Mouse (Mus musculus): Measurements from ENCODE around the gene Zcchc12.

The Zcchc12 gene

GRCm38 (mm10) chrX:36195736-36196525 lies at the start of gene Zcchc12:
Gene Zcchc12 (plus strand): TSS chrX:36195904.
- peak; percentile 54 to 57 for DNase-seq (ENCODE audit: low spot score in 2 of 2)

GRCm38 (mm10) chrX:36146746-36147145 lies 49.0 kb upstream of the Zcchc12 start:
- DNase-seq (ENCODE audit: low spot score in 2 of 2): no peak

GRCm38 (mm10) chrX:36150100-36150499 lies 45.6 kb upstream of the Zcchc12 start:
- no peak for DNase-seq (ENCODE audit: low spot score in 2 of 2)

- DNase-seq (ENCODE audit: low spot score in 2 of 2): no peak
Observed at GRCm38 (mm10) chrX:36156677-36157076, 39.0 kb upstream of the Zcchc12 start.

GRCm38 (mm10) chrX:36161567-36161966 lies 34.1 kb upstream of the Zcchc12 start:
- DNase-seq (ENCODE audit: low spot score in 2 of 2): no peak

GRCm38 (mm10) chrX:36183625-36184024 lies 12.1 kb upstream of the Zcchc12 start:
- DNase-seq (ENCODE audit: low spot score in 2 of 2): peak in 1 of 2 experiments; percentile 36

- no peak for DNase-seq (ENCODE audit: low spot score in 2 of 2)
Observed at GRCm38 (mm10) chrX:36186036-36186435, 9.7 kb upstream of the Zcchc12 start.

GRCm38 (mm10) chrX:36186443-36186842 lies 9.3 kb upstream of the Zcchc12 start:
- no peak for DNase-seq (ENCODE audit: low spot score in 2 of 2)

GRCm38 (mm10) chrX:36193951-36194350 lies 1.8 kb upstream of the Zcchc12 start:
- no peak for DNase-seq (ENCODE audit: low spot score in 2 of 2)

GRCm38 (mm10) chrX:36209554-36209953 lies 13.8 kb downstream of the Zcchc12 start:
- DNase-seq (ENCODE audit: low spot score in 2 of 2): no peak

GRCm38 (mm10) chrX:36211216-36211615 lies 15.5 kb downstream of the Zcchc12 start:
- no peak for DNase-seq (ENCODE audit: low spot score in 2 of 2)

- DNase-seq (ENCODE audit: low spot score in 2 of 2): no peak
Observed at GRCm38 (mm10) chrX:36221366-36221765, 25.7 kb downstream of the Zcchc12 start.

GRCm38 (mm10) chrX:36225777-36226176 lies 30.1 kb downstream of the Zcchc12 start:
- DNase-seq (ENCODE audit: low spot score in 2 of 2): peak; percentile 82 to 86

GRCm38 (mm10) chrX:36226577-36226976 lies 30.9 kb downstream of the Zcchc12 start:
- DNase-seq (ENCODE audit: low spot score in 2 of 2): peak; percentile 48 to 63

GRCm38 (mm10) chrX:36228861-36229260 lies 33.2 kb downstream of the Zcchc12 start:
- no peak for DNase-seq (ENCODE audit: low spot score in 2 of 2)

GRCm38 (mm10) chrX:36229273-36229672 lies 33.6 kb downstream of the Zcchc12 start:
- no peak for DNase-seq (ENCODE audit: low spot score in 2 of 2)

- no peak for DNase-seq (ENCODE audit: low spot score in 2 of 2)
Observed at GRCm38 (mm10) chrX:36235652-36236051, 39.9 kb downstream of the Zcchc12 start.

Data from right cerebral cortex, adult 2 months (tissue).